Mouse (Mus musculus) 3T3-L1 (cell line): ENCODE results near the gene Prdm1.
A peak's percentile ranks its signal among the peaks of the same experiment; 100 is the strongest.

Source experiments
- DNase-seq: peaks from one replicate; pipeline ENCODE4 v3.0.0-alpha.2; 2015; ENCODE audit warnings: low read depth, low spot score

Prdm1 gene

GRCm38 (mm10) chr10:44528291-44529082, at the start of gene Prdm1:
Gene Prdm1, minus strand, starts transcription at chr10:44528501.
- no peak for DNase-seq

GRCm38 (mm10) chr10:44565971-44566370, 37.7 kb upstream of the Prdm1 start:
- DNase-seq: peak; percentile 16

GRCm38 (mm10) chr10:44565109-44565508, 36.8 kb upstream of the Prdm1 start:
- peak; percentile 5 for DNase-seq

- DNase-seq: peak; percentile 5
Observed at GRCm38 (mm10) chr10:44556845-44557244, 28.5 kb upstream of the Prdm1 start.

DNA sequence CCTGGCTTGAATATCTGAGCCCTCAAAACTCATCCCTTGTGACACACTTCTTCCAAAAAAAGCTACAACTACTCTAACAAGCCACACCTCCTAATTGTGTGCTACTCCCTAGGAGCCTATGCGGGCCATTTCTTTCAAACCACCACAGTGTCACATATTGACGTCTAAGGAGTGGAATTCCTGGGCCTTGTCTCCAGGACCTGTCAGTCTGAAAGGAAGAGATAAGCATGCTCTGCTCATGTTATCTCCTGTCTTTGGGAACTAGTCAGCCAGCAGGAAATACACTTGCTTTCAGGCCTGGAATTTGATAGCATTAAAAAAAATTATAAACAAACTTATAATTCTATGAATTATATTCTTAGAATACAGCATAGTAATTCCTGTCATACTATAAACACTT, 27.0 kb upstream of the Prdm1 start:
- no peak for DNase-seq

- no peak for DNase-seq
Observed at GRCm38 (mm10) chr10:44553648-44554047, 25.3 kb upstream of the Prdm1 start.

DNA sequence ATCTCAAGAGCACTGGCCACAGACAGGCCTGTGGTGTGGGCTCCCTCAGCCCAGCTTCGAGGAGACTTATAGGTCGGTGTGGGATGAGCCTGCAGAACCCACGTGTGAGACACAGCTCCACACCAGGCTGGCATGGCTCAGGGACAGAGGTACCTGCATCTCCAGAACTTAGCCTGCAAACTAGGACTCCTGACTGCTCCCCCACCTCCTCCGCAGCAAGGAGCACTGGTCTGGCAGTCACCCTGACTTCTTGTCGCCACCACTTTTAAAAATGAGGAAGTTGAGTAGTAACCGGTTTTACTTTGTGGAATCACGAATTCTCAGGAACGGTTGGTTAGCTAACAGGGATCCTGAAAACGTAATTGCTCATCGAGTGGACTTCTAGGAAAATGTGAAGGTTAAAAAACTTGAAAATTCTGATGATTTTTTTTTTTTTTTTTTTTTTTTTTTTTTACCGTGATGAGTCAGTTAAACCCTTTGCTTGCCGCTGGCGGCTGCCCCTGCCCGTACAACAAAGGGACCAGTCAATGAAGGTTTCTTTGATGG, 10.8 kb upstream of the Prdm1 start:
- no peak for DNase-seq

GRCm38 (mm10) chr10:44538137-44538536, 9.8 kb upstream of the Prdm1 start:
- DNase-seq: no peak

DNA sequence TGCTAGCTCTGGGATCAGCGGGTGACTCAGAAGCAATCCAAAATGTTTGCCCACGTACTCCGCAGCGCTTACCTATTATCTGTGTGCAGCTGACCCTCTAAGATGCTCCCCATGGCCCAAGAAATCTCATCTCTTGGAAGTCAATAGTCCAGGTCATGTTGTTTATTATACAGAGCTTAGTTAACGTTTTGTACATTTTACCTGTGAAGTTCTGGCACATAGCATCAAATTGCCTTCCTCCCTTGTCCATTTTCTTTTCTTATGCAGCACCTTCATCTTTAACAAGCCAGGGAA, 1.7 kb upstream of the Prdm1 start:
- DNase-seq: no peak

GRCm38 (mm10) chr10:44529218-44530066, 1.1 kb upstream of the Prdm1 start:
- peak; percentile 84 for DNase-seq

DNA sequence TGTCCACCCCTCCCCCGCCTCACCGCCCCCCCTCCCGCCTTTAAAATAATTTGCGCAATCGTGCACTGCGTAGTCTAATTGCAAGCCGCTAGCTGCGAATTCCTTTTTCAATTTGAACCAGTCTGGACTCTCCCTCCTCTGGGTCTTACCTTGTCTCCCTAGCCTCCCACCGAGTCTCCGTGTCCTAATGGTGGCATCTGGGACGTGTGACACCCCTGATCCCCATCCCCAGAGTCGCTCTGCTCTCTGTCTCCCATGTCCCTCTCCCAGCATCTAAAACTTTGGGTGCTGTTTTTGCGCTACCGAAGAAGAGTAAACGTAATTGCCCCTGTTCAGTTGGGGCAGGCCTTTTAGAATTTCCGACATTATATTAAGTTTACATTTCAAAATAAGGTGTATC, 650 bp downstream of the Prdm1 start:
- DNase-seq: no peak

DNA sequence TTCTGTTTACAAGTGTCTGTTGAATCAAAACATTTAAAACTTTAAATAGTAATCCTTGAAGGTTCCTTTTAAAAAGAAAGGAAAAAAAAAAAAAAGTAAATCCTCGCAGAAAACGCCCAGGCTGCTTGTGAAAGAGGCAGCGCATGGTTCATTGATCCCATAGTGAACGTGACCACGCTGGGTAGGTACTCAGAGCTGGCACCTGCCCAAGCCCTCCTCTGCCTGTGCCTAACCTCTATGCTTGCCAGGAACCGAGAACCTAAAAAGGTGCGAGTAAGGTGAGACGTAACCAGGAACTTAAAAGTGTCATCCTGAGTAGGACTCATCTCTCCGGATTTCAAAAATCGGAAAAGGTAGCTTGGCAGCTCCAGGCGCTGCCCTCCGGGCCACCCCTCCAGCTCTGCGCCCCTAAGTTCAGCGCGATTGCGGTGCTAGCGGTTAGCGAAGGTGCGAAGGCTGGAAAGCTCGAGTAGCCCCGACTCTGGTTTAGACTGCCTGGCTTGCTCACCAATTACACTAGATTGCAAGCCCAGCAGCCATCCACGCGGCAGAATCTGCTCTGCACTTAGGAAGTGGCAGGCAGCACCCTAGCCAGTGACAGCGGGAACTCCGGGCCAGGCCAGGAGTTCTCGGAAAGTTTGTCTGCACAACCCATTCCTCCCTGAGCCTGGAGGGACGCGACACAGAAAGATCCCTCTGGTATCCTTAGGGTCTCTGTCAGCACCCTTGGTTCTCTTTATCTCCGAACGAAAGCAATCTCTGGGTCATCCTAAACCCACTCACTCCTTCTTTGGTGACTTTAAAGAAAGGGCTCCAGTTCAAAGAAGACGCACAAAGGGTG, 1.3 kb downstream of the Prdm1 start:
- no peak for DNase-seq

DNA sequence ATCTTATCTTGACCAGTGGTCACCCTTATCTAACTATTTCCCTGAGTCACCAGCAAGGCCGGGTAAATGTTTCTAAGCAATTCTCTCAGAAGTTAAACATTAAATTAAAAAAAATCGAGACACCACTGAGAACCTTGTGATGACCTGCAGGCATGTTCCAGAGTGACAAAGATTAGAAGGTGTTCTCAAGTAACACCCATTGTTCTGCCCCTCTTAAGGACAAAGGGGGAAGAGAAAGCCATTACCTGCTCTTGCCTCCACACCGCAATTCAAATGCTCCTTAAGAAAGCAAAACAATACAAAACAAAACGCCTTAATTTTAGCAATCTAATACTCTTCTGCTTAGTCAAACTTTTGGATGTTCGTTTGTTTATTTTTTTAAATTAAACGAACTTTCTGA, 8.1 kb downstream of the Prdm1 start:
- no peak for DNase-seq

DNA sequence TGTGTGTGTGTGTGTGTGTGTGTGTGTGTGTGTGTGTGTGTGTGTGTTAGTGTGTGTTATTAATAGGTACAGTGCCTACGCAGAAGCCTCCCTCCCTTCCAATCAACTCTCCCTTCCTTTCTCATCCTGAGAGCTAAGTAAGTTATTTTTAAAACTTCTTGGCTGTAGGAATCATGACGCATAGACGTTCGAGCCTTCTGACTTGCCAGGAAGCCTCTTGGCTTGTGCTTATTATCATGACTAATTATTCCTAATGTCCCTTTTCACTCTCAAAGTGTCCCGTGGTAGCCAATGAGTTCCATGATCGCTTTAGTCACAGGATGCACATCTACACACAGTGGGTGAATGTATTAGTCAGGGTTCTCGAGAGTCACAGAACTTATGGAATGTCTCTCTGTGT, 9.7 kb downstream of the Prdm1 start:
- peak; percentile 25 for DNase-seq

- DNase-seq: no peak
Observed at GRCm38 (mm10) chr10:44513108-44513507, 15.2 kb downstream of the Prdm1 start.

DNA sequence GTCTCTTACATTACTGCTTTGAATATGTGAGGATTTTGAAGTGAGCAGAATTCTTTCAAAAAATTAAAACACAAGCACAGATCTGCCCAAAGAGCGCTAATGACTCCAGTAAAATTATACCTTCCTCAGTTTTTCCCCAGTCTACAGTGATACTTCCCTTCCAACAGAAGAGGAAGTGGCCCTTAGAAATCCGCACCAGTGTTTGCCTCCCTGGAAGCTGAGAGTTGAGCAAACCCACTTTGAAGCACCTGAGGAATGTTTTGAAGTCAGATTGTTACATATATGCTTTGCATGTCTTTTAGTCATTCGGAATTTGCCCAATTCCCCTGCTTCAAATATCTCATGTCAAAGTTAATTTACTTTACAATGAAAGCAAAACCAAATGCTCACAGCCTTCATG, 17.3 kb downstream of the Prdm1 start:
- no peak for DNase-seq

GRCm38 (mm10) chr10:44508649-44509048, 19.7 kb downstream of the Prdm1 start:
- DNase-seq: no peak

DNA sequence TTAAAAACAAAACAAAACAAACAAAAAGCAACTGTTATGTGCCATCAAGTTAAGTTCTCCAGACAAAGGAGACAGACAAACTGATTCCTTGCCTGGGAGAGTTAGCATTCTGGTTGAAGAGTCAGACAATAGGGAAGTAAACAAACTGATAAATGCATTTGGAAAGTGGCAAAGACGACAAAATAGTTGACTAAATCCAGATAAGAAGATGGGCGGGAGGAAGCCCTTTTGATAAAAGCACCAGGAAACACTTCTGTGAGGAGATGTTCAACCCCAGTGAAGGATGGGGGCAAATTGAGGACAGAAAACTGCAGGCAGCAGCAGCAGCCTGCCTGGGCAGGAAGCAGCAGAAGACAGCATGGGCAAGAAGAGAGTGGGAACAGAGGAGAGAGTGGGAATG, 20.3 kb downstream of the Prdm1 start:
- no peak for DNase-seq

DNA sequence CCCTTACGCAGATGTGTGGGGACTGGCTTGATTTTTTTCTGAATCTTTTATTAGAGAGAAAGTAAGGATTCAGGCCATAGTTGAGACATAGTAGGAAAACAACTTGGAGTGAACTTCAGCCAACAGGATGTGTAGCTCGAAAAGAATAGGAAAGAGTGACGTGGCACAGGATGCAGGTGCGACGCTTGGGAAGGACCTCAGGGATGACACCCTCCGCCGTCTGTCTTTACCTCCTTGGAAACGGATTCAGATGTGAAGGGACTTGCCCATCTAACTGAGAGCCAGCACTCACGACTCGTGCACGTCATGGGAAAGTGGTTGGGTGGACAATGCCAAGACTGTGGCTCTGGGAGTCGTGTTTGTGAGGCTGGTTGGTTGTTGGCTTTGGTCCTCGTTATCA, 25.4 kb downstream of the Prdm1 start:
- no peak for DNase-seq

- no peak for DNase-seq
Observed at GRCm38 (mm10) chr10:44499897-44500519, 28.3 kb downstream of the Prdm1 start.

- no peak for DNase-seq
Observed at GRCm38 (mm10) chr10:44493818-44494492, 34.3 kb downstream of the Prdm1 start.
